Mouse (Mus musculus) embryonic facial prominence, embryonic 15.5 days (tissue): ENCODE data around the gene 3110009E18Rik. TPM values are rescaled to one million over a fixed set of nuclear protein-coding genes. Genes with fewer than 3 reads are reported as not detected.

ENCODE experiments used
- ATAC-seq: fragments of 200-750 bp; cut with Nextera tagmentation; 2 replicates; pipeline ENCODE4 v1.8.0; 2017; ENCODE audit warnings: low read depth, moderate TSS enrichment; ENCODE audit not compliant: insufficient number of reproducible peaks, low FRiP score, low TSS enrichment
- H3K27ac ChIP-seq: fragments of 300-500 bp; sonication (generic); replicated peaks from 2 replicates; pipeline ENCODE4 v1.5.1; 2015; ENCODE audit warnings: mild to moderate bottlenecking, inconsistent platforms
- H3K27me3 ChIP-seq: fragments of 300-500 bp; sonication (generic); 2 replicates; pipeline ENCODE4 v1.6.1; 2015; ENCODE audit warnings: inconsistent platforms
- H3K36me3 ChIP-seq: fragments of 300-500 bp; sonication (generic); 2 replicates; pipeline ENCODE4 v1.6.1; 2015; ENCODE audit warnings: mild to moderate bottlenecking, inconsistent platforms
- H3K4me1 ChIP-seq: fragments of 300-500 bp; sonication (generic); 2 replicates; pipeline ENCODE4 v1.6.1; 2015; ENCODE audit warnings: inconsistent platforms
- H3K4me2 ChIP-seq: fragments of 300-500 bp; sonication (generic); replicated peaks from 2 replicates; pipeline ENCODE4 v1.6.1; 2015; ENCODE audit warnings: mild to moderate bottlenecking, inconsistent platforms
- H3K4me3 ChIP-seq: fragments of 300-500 bp; sonication (generic); replicated peaks from 2 replicates; pipeline ENCODE4 v1.5.1; 2015; ENCODE audit warnings: mild to moderate bottlenecking, inconsistent platforms
- H3K9ac ChIP-seq: fragments of 300-500 bp; sonication (generic); 2 replicates; pipeline ENCODE4 v1.6.1; 2015; ENCODE audit warnings: inconsistent platforms
- H3K9me3 ChIP-seq: fragments of 300-500 bp; sonication (generic); replicated peaks from 2 replicates; pipeline ENCODE4 v1.6.1; 2016; ENCODE audit warnings: inconsistent platforms
- WGBS: fragments of 180-500 bp; shearing (Covaris S2); methylation state at CpG from one replicate; pipeline ENCODE4 v1.1.7; 2015; 5-methylcytosine and 5-hydroxymethylcytosine counted together
- polyA plus RNA-seq: library from polyadenylated mRNA; unstranded; fragments of >200 nt; fragmentation: Nextera tagmentation; extraction: Ambion mirVana; gene quantifications from 2 replicates; pipeline ENCODE4 v1.2.1, GENCODE M21; 2015

3110009E18Rik gene
- polyA plus RNA-seq, 1 experiment from 2014 or later = 19.1 TPM

GRCm38 (mm10) chr1:120235631-120236215, 114.7 kb downstream of the 3110009E18Rik start:
- Histone ChIP-seq H3K4me3 (no peak overlapping the region), H3K27me3 (no peaks in the 10 kb centered on the region), H3K9me3 (no peaks in the 10 kb centered on the region), H3K9ac (no peak overlapping the region), H3K4me1 (peaks cover 14% of the 10 kb centered on the region), H3K27ac (no peak overlapping the region), H3K36me3 (no peaks in the 10 kb centered on the region), H3K4me2 (no peak overlapping the region)
- WGBS = 89% methylated on average over 6 of the region's 6 CpGs
- no peak for ATAC-seq

GRCm38 (mm10) chr1:120236424-120236823, 115.4 kb downstream of the 3110009E18Rik start:
- Histone ChIP-seq H3K27me3 (no peaks in the 10 kb centered on the region), H3K9ac (no peak overlapping the region), H3K4me3 (no peak overlapping the region), H3K36me3 (no peaks in the 10 kb centered on the region), H3K4me1 (peaks cover 14% of the 10 kb centered on the region), H3K9me3 (no peaks in the 10 kb centered on the region), H3K4me2 (no peak overlapping the region), H3K27ac (no peak overlapping the region)
- 80% methylated on average over 14 of the region's 14 CpGs for WGBS
- no peak for ATAC-seq

DNA sequence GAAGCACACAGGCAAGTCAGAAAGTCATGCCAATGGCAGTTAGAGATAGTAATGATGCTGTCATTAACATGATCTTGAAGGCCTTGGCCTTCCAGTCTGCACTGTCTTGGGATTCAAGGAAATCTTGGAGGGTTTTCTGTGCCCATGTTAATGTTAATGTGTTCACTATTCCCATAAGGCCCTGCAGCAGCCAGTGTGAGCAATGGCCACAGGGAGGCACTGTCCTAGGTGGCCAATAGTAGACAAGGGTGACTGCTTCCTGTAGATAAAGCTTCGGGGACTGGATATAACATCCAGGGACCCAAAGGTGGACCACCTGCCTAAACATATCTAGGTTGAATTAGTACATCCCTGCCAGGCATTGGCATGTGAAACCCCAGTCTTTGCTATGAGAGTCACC, 116.1 kb downstream of the 3110009E18Rik start:
- 81% methylated on average over 1 of the region's 1 CpGs for WGBS
- ATAC-seq = no peak
- Histone ChIP-seq H3K36me3 (no peaks in the 10 kb centered on the region), H3K4me2 (no peak overlapping the region), H3K9ac (no peak overlapping the region), H3K4me1 (peaks cover 7% of the 10 kb centered on the region), H3K9me3 (no peaks in the 10 kb centered on the region), H3K27me3 (no peaks in the 10 kb centered on the region), H3K4me3 (no peak overlapping the region), H3K27ac (no peak overlapping the region)

Other genes with a start within 250 kb of the 3110009E18Rik start
- 8.1 TPM in 2 replicates for gene Tmem177, start 208.0 kb upstream of the 3110009E18Rik start, polyA plus RNA-seq
- 0.55 and 1.5 TPM in 2 replicates for gene Cfap221, start 124.0 kb upstream of the 3110009E18Rik start, polyA plus RNA-seq
- gene Sctr, start 114.3 kb upstream of the 3110009E18Rik start, polyA plus RNA-seq = 0.08 and 0.20 TPM in 2 replicates
- 9.9 and 11.4 TPM in 2 replicates for gene Tmem37, start 47.1 kb upstream of the 3110009E18Rik start, polyA plus RNA-seq
- gene Dbi, start 109 bp upstream of the 3110009E18Rik start, polyA plus RNA-seq = 797 and 816 TPM in 2 replicates
- gene Steap3, start 151.5 kb downstream of the 3110009E18Rik start, polyA plus RNA-seq = 7.9 and 8.0 TPM in 2 replicates
- not detected in 2 replicates for gene C1ql2, start 219.4 kb downstream of the 3110009E18Rik start, polyA plus RNA-seq